Mouse (Mus musculus): ENCODE data around the gene Spry1. TPM values are rescaled to one million over a fixed set of nuclear protein-coding genes. Genes with fewer than 3 reads are reported as not detected.

Spry1 gene
- polyA plus RNA-seq, 2 experiments, result 2.4 to 3.4 TPM

DNA sequence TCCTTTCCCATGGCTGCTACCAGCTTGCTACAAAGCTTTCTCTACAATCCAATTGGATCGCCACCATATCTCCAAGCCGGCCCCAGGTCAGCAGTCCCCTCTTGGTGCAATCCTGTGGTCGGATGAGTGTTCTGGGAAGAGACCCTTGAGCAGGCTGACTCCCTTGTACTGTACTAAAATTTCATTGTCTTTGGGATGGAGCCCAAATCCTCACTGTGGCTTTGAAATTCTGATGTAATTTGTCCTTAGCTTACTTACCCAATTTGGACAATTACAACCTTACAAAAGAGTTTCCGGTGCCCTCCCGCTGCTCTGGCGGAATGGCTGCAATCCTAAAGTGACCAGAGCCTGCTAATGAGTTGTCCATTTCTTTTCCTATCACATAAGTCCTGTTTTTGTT lies 7.5 kb upstream of the Spry1 start:
- 77% methylated on average over 6 of the region's 6 CpGs for WGBS (ENCODE audit: insufficient replicate concordance)
- TF ChIP-seq EP300 (IDR thresholded peaks at IDR 0.05; ENCODE audit: low read depth) (no peak), CTCF (IDR thresholded peaks at IDR 0.05; ENCODE audit: low read depth) (no peak)
- DNase-seq (ENCODE audit: low read depth in 3 of 3, low spot score in 3 of 3) (no peak), ATAC-seq (ENCODE audit: insufficient read depth) (no peak)
- no peaks in the 10 kb centered on the region for H3K9me3 ChIP-seq (ENCODE audit: control insufficient read depth, low read length)
- no peak overlapping the region for H3K27ac ChIP-seq
- no peak overlapping the region for H3K4me3 ChIP-seq (ENCODE audit: insufficient read depth in 1 of 2, low read depth in 2 of 2, low read length in 2 of 2)
- H3K36me3 ChIP-seq (replicated peaks; ENCODE audit: control insufficient read depth, insufficient read depth, low read depth), result no peaks in the 10 kb centered on the region
- H3K4me1 ChIP-seq (replicated peaks; ENCODE audit: control insufficient read depth in 2 of 2, insufficient read depth in 2 of 2, low read length in 1 of 2), result no peaks in the 10 kb centered on the region
- H3K27me3 ChIP-seq (ENCODE audit: control insufficient read depth, insufficient read depth, low read length), result no peaks in the 10 kb centered on the region
- no peak overlapping the region for H3K4me2 ChIP-seq (ENCODE audit: low read depth)
- no peak overlapping the region for H3K9ac ChIP-seq (replicated peaks)

DNA sequence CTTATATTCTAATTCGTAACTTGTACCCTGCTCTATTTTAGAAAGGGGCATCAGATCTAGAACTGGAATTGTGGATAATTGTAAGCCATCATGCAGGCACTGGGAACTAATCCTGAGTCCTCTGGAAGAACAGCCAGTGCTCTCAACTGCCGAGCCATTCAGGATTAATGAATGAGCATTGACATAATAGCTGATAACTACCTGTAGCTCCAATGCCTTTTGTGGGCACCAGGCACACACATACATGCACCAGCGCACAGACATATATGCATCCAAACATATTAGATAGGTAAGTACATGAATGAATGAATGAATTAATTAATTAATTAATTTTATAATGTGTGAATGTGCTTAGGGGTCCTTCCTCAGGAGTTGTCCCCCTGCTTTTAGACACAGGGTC lies 7.0 kb upstream of the Spry1 start:
- Histone ChIP-seq H3K4me3 (ENCODE audit: insufficient read depth in 1 of 2, low read depth in 2 of 2, low read length in 2 of 2) (no peak overlapping the region), H3K4me2 (ENCODE audit: low read depth) (no peak overlapping the region), H3K36me3 (replicated peaks; ENCODE audit: control insufficient read depth, insufficient read depth, low read depth) (no peaks in the 10 kb centered on the region), H3K27me3 (ENCODE audit: control insufficient read depth, insufficient read depth, low read length) (no peaks in the 10 kb centered on the region), H3K4me1 (replicated peaks; ENCODE audit: control insufficient read depth in 2 of 2, insufficient read depth in 2 of 2, low read length in 1 of 2) (no peaks in the 10 kb centered on the region), H3K27ac (no peak overlapping the region), H3K9ac (replicated peaks) (no peak overlapping the region), H3K9me3 (ENCODE audit: control insufficient read depth, low read length) (no peaks in the 10 kb centered on the region)
- TF ChIP-seq EP300 (IDR thresholded peaks at IDR 0.05; ENCODE audit: low read depth), result no peak
- no peak for TF ChIP-seq CTCF (IDR thresholded peaks at IDR 0.05; ENCODE audit: low read depth)
- 64% methylated on average over 3 of the region's 3 CpGs for WGBS (ENCODE audit: insufficient replicate concordance)
- DNase-seq (ENCODE audit: low read depth in 3 of 3, low spot score in 3 of 3) (no peak), ATAC-seq (ENCODE audit: insufficient read depth) (no peak)

DNA sequence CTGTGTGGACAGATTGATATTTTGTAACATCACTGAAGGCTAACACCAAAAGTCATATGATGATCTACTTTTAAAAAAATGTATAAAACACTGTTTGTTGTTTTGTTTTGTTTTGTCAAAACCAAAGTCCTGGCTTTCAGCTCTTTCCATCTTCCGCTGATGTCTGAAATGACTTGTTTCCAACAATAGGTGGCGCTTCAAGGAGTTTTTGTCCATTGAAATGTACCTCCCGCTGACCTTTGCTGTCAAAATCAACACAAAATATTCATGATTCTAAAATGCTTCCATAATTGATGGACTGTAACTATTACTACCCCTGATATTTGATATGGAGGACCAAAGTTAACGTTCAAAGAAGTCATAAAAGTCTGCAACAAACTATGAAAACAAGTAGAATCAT lies 5.1 kb upstream of the Spry1 start:
- Histone ChIP-seq H3K9me3 (ENCODE audit: control insufficient read depth, low read length) (no peaks in the 10 kb centered on the region), H3K4me3 (ENCODE audit: insufficient read depth in 1 of 2, low read depth in 2 of 2, low read length in 2 of 2) (no peak overlapping the region), H3K4me1 (replicated peaks; ENCODE audit: control insufficient read depth in 2 of 2, insufficient read depth in 2 of 2, low read length in 1 of 2) (no peaks in the 10 kb centered on the region), H3K4me2 (ENCODE audit: low read depth) (no peak overlapping the region), H3K27me3 (ENCODE audit: control insufficient read depth, insufficient read depth, low read length) (no peaks in the 10 kb centered on the region), H3K9ac (replicated peaks) (no peak overlapping the region), H3K36me3 (replicated peaks; ENCODE audit: control insufficient read depth, insufficient read depth, low read depth) (no peaks in the 10 kb centered on the region), H3K27ac (no peak overlapping the region)
- DNase-seq (ENCODE audit: low read depth in 3 of 3, low spot score in 3 of 3), result no peak
- WGBS (ENCODE audit: insufficient replicate concordance), result 14% methylated on average over 4 of the region's 4 CpGs
- no peak for ATAC-seq (ENCODE audit: insufficient read depth)
- TF ChIP-seq EP300 (IDR thresholded peaks at IDR 0.05; ENCODE audit: low read depth) (no peak), CTCF (IDR thresholded peaks at IDR 0.05; ENCODE audit: low read depth) (peak; percentile 53)

DNA sequence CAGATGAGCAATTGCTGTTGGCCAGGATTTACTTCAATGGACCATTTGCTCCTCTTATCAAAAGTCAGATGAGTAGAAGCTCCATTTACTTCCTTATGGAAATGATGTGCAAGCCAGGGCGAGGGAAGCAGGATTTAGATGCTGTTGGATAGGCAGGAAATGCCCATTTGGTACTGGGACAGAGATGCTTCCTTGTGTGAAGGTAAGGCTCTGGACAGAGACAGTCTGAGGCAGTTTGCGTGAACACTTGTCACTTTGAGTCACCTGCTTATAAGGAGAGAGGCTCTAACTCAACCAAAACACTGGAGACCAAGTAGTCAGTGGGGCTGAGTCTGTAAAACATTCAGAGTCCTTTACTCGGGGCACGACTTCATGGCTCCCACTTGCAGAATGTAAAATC lies 2.8 kb upstream of the Spry1 start:
- Histone ChIP-seq H3K4me3 (ENCODE audit: insufficient read depth in 1 of 2, low read depth in 2 of 2, low read length in 2 of 2) (no peak overlapping the region), H3K27ac (no peak overlapping the region), H3K9ac (replicated peaks) (no peak overlapping the region), H3K4me1 (replicated peaks; ENCODE audit: control insufficient read depth in 2 of 2, insufficient read depth in 2 of 2, low read length in 1 of 2) (peaks cover 0 to 2% of the 10 kb centered on the region in 2 experiments; a peak in 1 of 4 replicates), H3K4me2 (ENCODE audit: low read depth) (no peak overlapping the region), H3K27me3 (ENCODE audit: control insufficient read depth, insufficient read depth, low read length) (peaks cover 12% of the 10 kb centered on the region), H3K9me3 (ENCODE audit: control insufficient read depth, low read length) (no peaks in the 10 kb centered on the region), H3K36me3 (replicated peaks; ENCODE audit: control insufficient read depth, insufficient read depth, low read depth) (no peaks in the 10 kb centered on the region)
- ATAC-seq (ENCODE audit: insufficient read depth) (no peak), DNase-seq (ENCODE audit: low read depth in 3 of 3, low spot score in 3 of 3) (no peak)
- TF ChIP-seq EP300 (IDR thresholded peaks at IDR 0.05; ENCODE audit: low read depth) (no peak), CTCF (IDR thresholded peaks at IDR 0.05; ENCODE audit: low read depth) (no peak)
- 63% methylated on average over 4 of the region's 4 CpGs for WGBS (ENCODE audit: insufficient replicate concordance)

DNA sequence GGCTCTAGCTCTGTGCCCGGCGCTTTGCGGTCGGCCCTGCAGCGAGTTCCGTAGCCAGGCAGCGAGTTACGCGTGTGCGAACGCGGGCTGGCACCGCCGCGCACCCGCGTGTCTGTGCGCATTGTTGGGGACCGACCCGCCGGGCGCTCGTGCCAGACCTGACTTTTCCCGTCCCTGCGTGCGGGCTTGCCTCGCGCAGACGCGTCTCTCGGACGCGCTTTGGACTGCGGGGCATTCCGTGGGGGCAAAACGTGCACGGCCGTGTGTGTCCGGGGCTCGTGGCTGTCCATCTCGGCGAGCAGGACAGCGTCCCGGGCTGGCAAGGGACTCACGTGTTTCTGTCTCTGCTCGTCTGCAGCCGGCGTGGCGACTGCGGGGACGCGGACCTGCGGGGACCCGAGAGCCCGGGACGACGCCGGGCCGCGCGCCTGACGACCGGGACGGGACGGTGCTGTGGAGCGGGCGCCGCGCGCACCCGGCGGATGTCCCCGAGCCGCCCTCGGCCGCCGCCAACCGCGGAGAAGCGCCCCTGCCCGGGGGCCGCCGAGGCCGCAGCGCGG lies 495 bp downstream of the Spry1 start:
- no peak overlapping the region for H3K27ac ChIP-seq
- no peak for DNase-seq (ENCODE audit: low read depth in 3 of 3, low spot score in 3 of 3)
- peak overlapping the region; percentile 62 to 74 for H3K4me3 ChIP-seq (ENCODE audit: insufficient read depth in 1 of 2, low read depth in 2 of 2, low read length in 2 of 2)
- H3K36me3 ChIP-seq (replicated peaks; ENCODE audit: control insufficient read depth, insufficient read depth, low read depth), result peaks cover 7% of the 10 kb centered on the region
- ATAC-seq (ENCODE audit: insufficient read depth), result peak; percentile 54
- no peaks in the 10 kb centered on the region for H3K9me3 ChIP-seq (ENCODE audit: control insufficient read depth, low read length)
- peak overlapping the region; percentile 56 for H3K9ac ChIP-seq (replicated peaks)
- H3K4me1 ChIP-seq (replicated peaks; ENCODE audit: control insufficient read depth in 2 of 2, insufficient read depth in 2 of 2, low read length in 1 of 2), result peaks cover 0 to 5% of the 10 kb centered on the region in 2 experiments; a peak in 1 of 4 replicates
- H3K27me3 ChIP-seq (ENCODE audit: control insufficient read depth, insufficient read depth, low read length), result peaks cover 12% of the 10 kb centered on the region
- under 1% methylated on average over 84 of the region's 86 CpGs for WGBS (ENCODE audit: insufficient replicate concordance)
- peak overlapping the region; percentile 80 for H3K4me2 ChIP-seq (ENCODE audit: low read depth)
- TF ChIP-seq EP300 (IDR thresholded peaks at IDR 0.05; ENCODE audit: low read depth), result no peak
- TF ChIP-seq CTCF (IDR thresholded peaks at IDR 0.05; ENCODE audit: low read depth), result no peak
